Mouse (Mus musculus) right cerebral cortex, adult 18-20 months (tissue): Measurements from ENCODE around the gene Gm28635.

Source experiments
- DNase-seq: peaks from one replicate; pipeline ENCODE4 v3.0.0; 2022; ENCODE audit warnings: mixed read lengths

The Gm28635 gene

GRCm38 (mm10) chr2:84574130-84574529 is 103.7 kb downstream of the Gm28635 start:
- DNase-seq, result peak; percentile 80

- peak; percentile 80 for DNase-seq
These were observed 120.8 kb downstream of the Gm28635 start for GRCm38 (mm10) chr2:84556888-84557514.
